8 mouse cellular contexts compared by ENCODE assay signal in genomic region chr10:80136952-80137625, GRCm38 (mm10). TPM values are rescaled to one million over a fixed set of nuclear protein-coding genes. Genes with fewer than 3 reads are reported as not detected.
A peak's percentile ranks its signal among the peaks of the same experiment; 100 is the strongest.
DNase-seq lines count a peak whose midpoint lies in the region; ATAC-seq and TF ChIP-seq lines count a peak whose summit lies in the region.

No protein-coding gene starts in this region.

- no peaks in the 10 kb centered on the region for H3K27me3 ChIP-seq in cerebellum, adult 2 months (ENCODE audit: control insufficient read depth, insufficient read depth, low read length)
- no peaks in the 10 kb centered on the region for H3K27me3 ChIP-seq in forebrain, postnatal 0 days (ENCODE audit: insufficient read depth, low read length)
- peaks cover 34% of the 10 kb centered on the region for H3K27me3 ChIP-seq in liver, embryonic 11.5 days (replicated peaks; ENCODE audit: control insufficient read depth, insufficient read depth, low read length)
- peaks cover 29% of the 10 kb centered on the region for H3K27me3 ChIP-seq in neural tube, embryonic 11.5 days (ENCODE audit: control insufficient read depth, insufficient read depth, low read length)

- H3K4me2 ChIP-seq in forebrain, postnatal 0 days (ENCODE audit: low read depth): peak overlapping the region; percentile 93
- H3K4me2 ChIP-seq in liver, embryonic 11.5 days: peak overlapping the region; percentile 100
- peak overlapping the region; percentile 57 for H3K4me2 ChIP-seq in neural tube, embryonic 11.5 days (ENCODE audit: low read depth)

- TF ChIP-seq CTCF in cerebellum, adult 2 months (IDR thresholded peaks at IDR 0.05; ENCODE audit: borderline replicate concordance, insufficient read depth, low read depth, low read length): no peak
- peak; percentile 10; the same call in 1 of the 2 replicates for TF ChIP-seq CTCF in forebrain, postnatal 0 days (IDR thresholded peaks at IDR 0.05; ENCODE audit: low read depth)

- ATAC-seq in forebrain, postnatal 0 days: peak; percentile 16; the same call in 1 of the 2 replicates
- ATAC-seq in liver, embryonic 11.5 days (replicated peaks; ENCODE audit: low FRiP score): no peak
- no peak for ATAC-seq in neural tube, embryonic 11.5 days (ENCODE audit: insufficient read depth, low FRiP score, low TSS enrichment)

- peaks cover 8% of the 10 kb centered on the region; the same call in 1 of the 2 replicates for H3K4me1 ChIP-seq in cerebellum, adult 2 months (ENCODE audit: control insufficient read depth, insufficient read depth, low read length)
- peaks cover 12% of the 10 kb centered on the region; the same call in 1 of the 2 replicates for H3K4me1 ChIP-seq in forebrain, postnatal 0 days (ENCODE audit: insufficient read depth)
- H3K4me1 ChIP-seq in liver, embryonic 11.5 days (replicated peaks; ENCODE audit: control insufficient read depth, insufficient read depth, low read length): peaks cover 32% of the 10 kb centered on the region
- peaks cover 24% of the 10 kb centered on the region for H3K4me1 ChIP-seq in neural tube, embryonic 11.5 days (ENCODE audit: control insufficient read depth, insufficient read depth, low read length)

- peak overlapping the region; percentile 93 for H3K9ac ChIP-seq in forebrain, postnatal 0 days
- peak overlapping the region; percentile 55; the same call in 1 of the 2 replicates for H3K9ac ChIP-seq in liver, embryonic 11.5 days (ENCODE audit: low read depth, low read length)
- H3K9ac ChIP-seq in neural tube, embryonic 11.5 days (ENCODE audit: low read length): peak overlapping the region; percentile 35

- H3K27ac ChIP-seq in cerebellum, adult 2 months (ENCODE audit: insufficient read depth, low read length): no peak overlapping the region
- peak overlapping the region; percentile 96 for H3K27ac ChIP-seq in forebrain, postnatal 0 days (ENCODE audit: low read depth, low read length)
- H3K27ac ChIP-seq in liver, embryonic 11.5 days (ENCODE audit: low read depth, low read length): no peak overlapping the region
- H3K27ac ChIP-seq in neural tube, embryonic 11.5 days (ENCODE audit: low read depth, low read length): no peak overlapping the region

- H3K4me3 ChIP-seq in cerebellum, adult 2 months (replicated peaks; ENCODE audit: insufficient read depth, low read depth, low read length): peak overlapping the region; percentile 63
- peak overlapping the region; percentile 74 for H3K4me3 ChIP-seq in forebrain, postnatal 0 days (ENCODE audit: low read depth, low read length)
- peak overlapping the region; percentile 76 for H3K4me3 ChIP-seq in liver, embryonic 11.5 days (ENCODE audit: low read depth, low read length)
- peak overlapping the region; percentile 52 for H3K4me3 ChIP-seq in neural tube, embryonic 11.5 days (ENCODE audit: low read depth, low read length)

- peak; percentile 63 to 64 for DNase-seq in cerebellum, adult 2 months
- DNase-seq in cerebellum, adult 11 months: no peak
- DNase-seq in right cerebral cortex, adult 18-20 months: peak; percentile 74
- no peak for DNase-seq in right cerebral cortex, postnatal 25 days
- peak; percentile 77 for DNase-seq in forebrain, postnatal 0 days
- no peak for DNase-seq in liver, embryonic 11.5 days (ENCODE audit: low spot score)
- DNase-seq in neural tube, embryonic 11.5 days (ENCODE audit: low spot score): no peak
- DNase-seq in urinary bladder, postnatal 10 days (ENCODE audit: low spot score): no peak

- no peak for TF ChIP-seq POLR2A in cerebellum, adult 2 months (IDR thresholded peaks at IDR 0.05; ENCODE audit: borderline replicate concordance, insufficient read depth, low read length)

- H3K36me3 ChIP-seq in forebrain, postnatal 0 days (ENCODE audit: insufficient read depth): peaks cover 37% of the 10 kb centered on the region
- 0 out of 2 replicates have a peak, but pooled peaks cover 2% of the 10 kb centered on the region for H3K36me3 ChIP-seq in liver, embryonic 11.5 days (ENCODE audit: control insufficient read depth, insufficient read depth, low read length)
- no peaks in the 10 kb centered on the region for H3K36me3 ChIP-seq in neural tube, embryonic 11.5 days (ENCODE audit: control insufficient read depth, insufficient read depth, low read length)

- 13% methylated on average over 29 of the region's 29 CpGs for WGBS in cerebellum, adult 2 months
- 7% methylated on average over 29 of the region's 29 CpGs for WGBS in forebrain, postnatal 0 days
- 4% methylated on average over 29 of the region's 29 CpGs for WGBS in liver, embryonic 11.5 days
- WGBS in neural tube, embryonic 11.5 days: 6% methylated on average over 27 of the region's 29 CpGs

- no peaks in the 10 kb centered on the region for H3K9me3 ChIP-seq in forebrain, postnatal 0 days (ENCODE audit: low read length)
- H3K9me3 ChIP-seq in liver, embryonic 11.5 days (ENCODE audit: control insufficient read depth, low read length): no peaks in the 10 kb centered on the region
- no peaks in the 10 kb centered on the region for H3K9me3 ChIP-seq in neural tube, embryonic 11.5 days (ENCODE audit: control insufficient read depth, low read length)

RNA-seq across cellular contexts. Expression of gene Atp5d, which starts 1.3 kb away (rescaled TPM):
- polyA plus RNA-seq in cerebellum, adult 2 months (2012; rRNA removed): 736 and 758 TPM in 2 replicates
- total RNA-seq in forebrain, postnatal 0 days (2014; rRNA removed): 154 and 193 TPM in 2 replicates
- 633 and 650 TPM in 2 replicates for polyA plus RNA-seq in forebrain, postnatal 0 days (2015; fragmentation: Nextera tagmentation; extraction: Ambion mirVana)
- 482 and 514 TPM in 2 replicates for polyA plus RNA-seq in liver, embryonic 11.5 days (2014; fragmentation: Nextera tagmentation; extraction: Ambion mirVana)
- 376 and 386 TPM in 2 replicates for polyA plus RNA-seq in neural tube, embryonic 11.5 days (2014; fragmentation: Nextera tagmentation; extraction: Ambion mirVana)

RNA-seq across cellular contexts. Expression of gene Cbarp, which starts 3.5 kb away (rescaled TPM):
- 147 and 151 TPM in 2 replicates for polyA plus RNA-seq in cerebellum, adult 2 months (2012; rRNA removed)
- 114 and 151 TPM in 2 replicates for total RNA-seq in forebrain, postnatal 0 days (2014; rRNA removed)
- 57.5 and 68.2 TPM in 2 replicates for polyA plus RNA-seq in forebrain, postnatal 0 days (2015; fragmentation: Nextera tagmentation; extraction: Ambion mirVana)
- 2.8 and 3.1 TPM in 2 replicates for polyA plus RNA-seq in liver, embryonic 11.5 days (2014; fragmentation: Nextera tagmentation; extraction: Ambion mirVana)
- 11.1 and 11.3 TPM in 2 replicates for polyA plus RNA-seq in neural tube, embryonic 11.5 days (2014; fragmentation: Nextera tagmentation; extraction: Ambion mirVana)

RNA-seq across cellular contexts. Expression of gene Midn, which starts 11.0 kb away (rescaled TPM):
- polyA plus RNA-seq in cerebellum, adult 2 months (2012; rRNA removed): 26.1 and 26.5 TPM in 2 replicates
- total RNA-seq in forebrain, postnatal 0 days (2014; rRNA removed): 91.5 and 120 TPM in 2 replicates
- 19.3 and 21.3 TPM in 2 replicates for polyA plus RNA-seq in forebrain, postnatal 0 days (2015; fragmentation: Nextera tagmentation; extraction: Ambion mirVana)
- polyA plus RNA-seq in liver, embryonic 11.5 days (2014; fragmentation: Nextera tagmentation; extraction: Ambion mirVana): 19.2 and 20.1 TPM in 2 replicates
- polyA plus RNA-seq in neural tube, embryonic 11.5 days (2014; fragmentation: Nextera tagmentation; extraction: Ambion mirVana): 70.0 and 78.2 TPM in 2 replicates

RNA-seq across cellular contexts. Expression of gene Stk11, which starts 21.5 kb away (rescaled TPM):
- polyA plus RNA-seq in cerebellum, adult 2 months (2012; rRNA removed): 110 and 112 TPM in 2 replicates
- total RNA-seq in forebrain, postnatal 0 days (2014; rRNA removed): 77.2 and 77.8 TPM in 2 replicates
- 13.6 and 14.8 TPM in 2 replicates for polyA plus RNA-seq in forebrain, postnatal 0 days (2015; fragmentation: Nextera tagmentation; extraction: Ambion mirVana)
- 25.1 and 33.5 TPM in 2 replicates for polyA plus RNA-seq in liver, embryonic 11.5 days (2014; fragmentation: Nextera tagmentation; extraction: Ambion mirVana)
- 22.0 and 23.5 TPM in 2 replicates for polyA plus RNA-seq in neural tube, embryonic 11.5 days (2014; fragmentation: Nextera tagmentation; extraction: Ambion mirVana)

RNA-seq across cellular contexts. Expression of gene Cirbp, which starts 28.7 kb away (rescaled TPM):
- 240 and 261 TPM in 2 replicates for polyA plus RNA-seq in cerebellum, adult 2 months (2012; rRNA removed)
- total RNA-seq in forebrain, postnatal 0 days (2014; rRNA removed): 345 and 424 TPM in 2 replicates
- polyA plus RNA-seq in forebrain, postnatal 0 days (2015; fragmentation: Nextera tagmentation; extraction: Ambion mirVana): 834 and 838 TPM in 2 replicates
- polyA plus RNA-seq in liver, embryonic 11.5 days (2014; fragmentation: Nextera tagmentation; extraction: Ambion mirVana): 22.5 and 25.1 TPM in 2 replicates
- polyA plus RNA-seq in neural tube, embryonic 11.5 days (2014; fragmentation: Nextera tagmentation; extraction: Ambion mirVana): 84.0 and 85.1 TPM in 2 replicates

Comparison
In these comparisons a context has a peak if more than half of its experiments do, and no peak if none do; other contexts are left out.
1. DNase-seq: peak in cerebellum, adult 2 months (2 of 2), right cerebral cortex, adult 18-20 months (single experiment) and forebrain, postnatal 0 days (single experiment); none in cerebellum, adult 11 months (single experiment), right cerebral cortex, postnatal 25 days (single experiment), liver, embryonic 11.5 days (single experiment), neural tube, embryonic 11.5 days (single experiment) and urinary bladder, postnatal 10 days (single experiment).
2. H3K9ac ChIP-seq: peak in every context shown above with its lines; median percentile 93 in forebrain, postnatal 0 days; 55 in liver, embryonic 11.5 days; 35 in neural tube, embryonic 11.5 days.
3. Peak in every context shown above with its lines, with median percentiles within 50 percentile points of each other: H3K4me3 ChIP-seq and H3K4me2 ChIP-seq.